Mouse (Mus musculus) limb, embryonic 10.5 days (tissue): ENCODE results near the gene Gstm5. TPM values are rescaled to one million over a fixed set of nuclear protein-coding genes. Genes with fewer than 3 reads are reported as not detected.
"Not testable (repeated sequence)": the region's sequence is repeated elsewhere in the genome, so short reads cannot be mapped to it uniquely, and the experiment has no call there.

Experiments
- DNase-seq: peaks from one replicate; pipeline ENCODE4 v3.0.0-alpha.2; 2017; ENCODE audit warnings: low spot score
- H3K27ac ChIP-seq: fragments of 300-500 bp; sonication (generic); 2 replicates; pipeline ENCODE4 v1.5.1; 2016; ENCODE audit warnings: mild to moderate bottlenecking
- H3K27me3 ChIP-seq: fragments of 300-500 bp; sonication (generic); 2 replicates; pipeline ENCODE4 v1.6.1; 2016; ENCODE audit warnings: low read depth, mild to moderate bottlenecking; ENCODE audit not compliant: poor library complexity, severe bottlenecking
- H3K36me3 ChIP-seq: fragments of 300-500 bp; sonication (generic); 2 replicates; pipeline ENCODE4 v1.6.1; 2016; ENCODE audit warnings: mild to moderate bottlenecking, moderate library complexity
- H3K4me1 ChIP-seq: fragments of 300-500 bp; sonication (generic); 2 replicates; pipeline ENCODE4 v1.6.1; 2016
- H3K4me3 ChIP-seq: fragments of 300-500 bp; sonication (generic); 2 replicates; pipeline ENCODE4 v1.5.1; 2016; ENCODE audit warnings: mild to moderate bottlenecking, moderate library complexity
- H3K9me3 ChIP-seq: fragments of 300-500 bp; sonication (generic); replicated peaks from 2 replicates; pipeline ENCODE4 v1.6.1; 2016; ENCODE audit warnings: mild to moderate bottlenecking
- WGBS: fragments of 180-500 bp; shearing (Covaris S2); methylation state at CpG from one replicate; pipeline ENCODE4 v1.1.7; 2016; 5-methylcytosine and 5-hydroxymethylcytosine counted together
- polyA plus RNA-seq: library from polyadenylated mRNA; unstranded; fragments of >200 nt; fragmentation: Nextera tagmentation; extraction: Ambion mirVana; gene quantifications from 2 replicates; pipeline ENCODE4 v1.2.1, GENCODE M21; 2016

Gene Gstm5
- polyA plus RNA-seq, 1 experiment from 2014 or later: 203 TPM

- Histone ChIP-seq H3K4me1 (0 out of 2 replicates have a peak, but pooled peaks cover 5% of the 10 kb centered on the region), H3K36me3 (no peaks in the 10 kb centered on the region), H3K4me3 (no peak overlapping the region), H3K27ac (no peak overlapping the region), H3K27me3 (no peaks in the 10 kb centered on the region), H3K9me3 (no peaks in the 10 kb centered on the region)
- WGBS: 89% methylated on average over 12 of the region's 12 CpGs
- DNase-seq: no peak
These were observed 17.6 kb upstream of the Gstm5 start for GRCm38 (mm10) chr3:107877747-107878736.

- Histone ChIP-seq H3K4me3 (no peak overlapping the region), H3K4me1 (no peaks in the 10 kb centered on the region), H3K27me3 (no peaks in the 10 kb centered on the region), H3K27ac (no peak overlapping the region), H3K9me3 (no peaks in the 10 kb centered on the region), H3K36me3 (0 out of 2 replicates have a peak, but pooled peaks cover 2% of the 10 kb centered on the region)
- no peak for DNase-seq
- WGBS: 91% methylated on average over 9 of the region's 9 CpGs
These were observed 7.7 kb upstream of the Gstm5 start for GRCm38 (mm10) chr3:107887674-107888495.

- H3K27me3 ChIP-seq, H3K4me1 ChIP-seq, H3K27ac ChIP-seq, H3K4me3 ChIP-seq, H3K36me3 ChIP-seq, DNase-seq, H3K9me3 ChIP-seq: not testable (repeated sequence)
- 85% methylated on average over 2 of the region's 2 CpGs for WGBS
These were observed 6.4 kb upstream of the Gstm5 start for GRCm38 (mm10) chr3:107889236-107889635.

GRCm38 (mm10) chr3:107895194-107895719, 364 bp upstream of the Gstm5 start:
- H3K9me3 ChIP-seq: no peaks in the 10 kb centered on the region
- H3K27ac ChIP-seq: peak overlapping the region; percentile 94
- no peaks in the 10 kb centered on the region for H3K27me3 ChIP-seq
- no peak for DNase-seq
- peaks cover 14% of the 10 kb centered on the region for H3K4me1 ChIP-seq
- WGBS: 11% methylated on average over 6 of the region's 6 CpGs
- peaks cover 28% of the 10 kb centered on the region for H3K36me3 ChIP-seq
- H3K4me3 ChIP-seq: peak overlapping the region; percentile 84

- Histone ChIP-seq H3K36me3 (peaks cover 25% of the 10 kb centered on the region), H3K4me3 (no peak overlapping the region), H3K9me3 (no peaks in the 10 kb centered on the region), H3K27me3 (no peaks in the 10 kb centered on the region), H3K27ac (no peak overlapping the region), H3K4me1 (peaks cover 24% of the 10 kb centered on the region)
- WGBS: 94% methylated on average over 13 of the region's 13 CpGs
- no peak for DNase-seq
These were observed 3.1 kb downstream of the Gstm5 start for GRCm38 (mm10) chr3:107898691-107899090.

- 66% methylated on average over 11 of the region's 11 CpGs for WGBS
- Histone ChIP-seq H3K27ac (no peak overlapping the region), H3K4me3 (no peak overlapping the region), H3K9me3 (no peaks in the 10 kb centered on the region), H3K27me3 (no peaks in the 10 kb centered on the region), H3K4me1 (peaks cover 15% of the 10 kb centered on the region), H3K36me3 (peaks cover 25% of the 10 kb centered on the region)
- DNase-seq: no peak
These were observed 5.5 kb downstream of the Gstm5 start for GRCm38 (mm10) chr3:107900955-107901673.

GRCm38 (mm10) chr3:107905942-107906341, 10.3 kb downstream of the Gstm5 start:
- H3K36me3 ChIP-seq: no peaks in the 10 kb centered on the region
- no peaks in the 10 kb centered on the region for H3K9me3 ChIP-seq
- H3K4me1 ChIP-seq: peaks cover 10% of the 10 kb centered on the region
- H3K27me3 ChIP-seq: no peaks in the 10 kb centered on the region
- no peak overlapping the region for H3K27ac ChIP-seq
- no peak overlapping the region for H3K4me3 ChIP-seq
- WGBS: 66% methylated on average over 6 of the region's 6 CpGs
- no peak for DNase-seq

- WGBS: 89% methylated on average over 15 of the region's 15 CpGs
- Histone ChIP-seq H3K4me3 (no peak overlapping the region), H3K9me3 (no peaks in the 10 kb centered on the region), H3K4me1 (no peaks in the 10 kb centered on the region), H3K27ac (no peak overlapping the region), H3K36me3 (no peaks in the 10 kb centered on the region), H3K27me3 (no peaks in the 10 kb centered on the region)
- DNase-seq: no peak
These were observed 21.1 kb downstream of the Gstm5 start for GRCm38 (mm10) chr3:107916674-107917073.

GRCm38 (mm10) chr3:107917097-107917496, 21.5 kb downstream of the Gstm5 start:
- WGBS: 83% methylated on average over 3 of the region's 3 CpGs
- no peak overlapping the region for H3K4me3 ChIP-seq
- H3K9me3 ChIP-seq: no peaks in the 10 kb centered on the region
- DNase-seq: no peak
- no peaks in the 10 kb centered on the region for H3K36me3 ChIP-seq
- H3K27ac ChIP-seq: no peak overlapping the region
- H3K27me3 ChIP-seq: no peaks in the 10 kb centered on the region
- no peaks in the 10 kb centered on the region for H3K4me1 ChIP-seq

- H3K4me1 ChIP-seq: no peaks in the 10 kb centered on the region
- peak; percentile 50 for DNase-seq
- no peak overlapping the region for H3K27ac ChIP-seq
- H3K4me3 ChIP-seq: no peak overlapping the region
- WGBS: 58% methylated on average over 7 of the region's 7 CpGs
- H3K27me3 ChIP-seq: no peaks in the 10 kb centered on the region
- no peaks in the 10 kb centered on the region for H3K9me3 ChIP-seq
- no peaks in the 10 kb centered on the region for H3K36me3 ChIP-seq
These were observed 22.3 kb downstream of the Gstm5 start for GRCm38 (mm10) chr3:107917783-107918408.

- Histone ChIP-seq H3K4me1 (no peaks in the 10 kb centered on the region), H3K27ac (no peak overlapping the region), H3K36me3 (no peaks in the 10 kb centered on the region), H3K9me3 (no peaks in the 10 kb centered on the region), H3K27me3 (no peaks in the 10 kb centered on the region), H3K4me3 (no peak overlapping the region)
- DNase-seq: no peak
- WGBS: 94% methylated on average over 5 of the region's 5 CpGs
These were observed 24.7 kb downstream of the Gstm5 start for GRCm38 (mm10) chr3:107920348-107920747.

- Histone ChIP-seq H3K36me3 (no peaks in the 10 kb centered on the region), H3K4me1 (no peaks in the 10 kb centered on the region; the same call in 1 of the 2 replicates), H3K27ac (no peak overlapping the region), H3K9me3 (no peaks in the 10 kb centered on the region), H3K27me3 (no peaks in the 10 kb centered on the region), H3K4me3 (no peak overlapping the region)
- DNase-seq: no peak
- 91% methylated on average over 3 of the region's 3 CpGs for WGBS
These were observed 29.7 kb downstream of the Gstm5 start for GRCm38 (mm10) chr3:107925335-107925734.
